Mouse (Mus musculus) monocyte, adult 5-6 weeks (primary cell): ENCODE measurements around the gene Pcif1. TPM values are rescaled to one million over a fixed set of nuclear protein-coding genes. Genes with fewer than 3 reads are reported as not detected.

ENCODE experiments used
- ATAC-seq: fragments of 153-309, 156-312 bp; replicated peaks from 2 replicates; pipeline ENCODE4 v1.8.0; 2017; ENCODE audit warnings: mild to moderate bottlenecking; ENCODE audit not compliant: low TSS enrichment, insufficient number of reproducible peaks, severe bottlenecking, poor library complexity, low FRiP score
- total RNA-seq: library from RNA; stranded (forward); fragments of 200-1000, 200-491, 200-594 nt; gene quantifications from 3 replicates; pipeline ENCODE4 v1.2.3, GENCODE M21; 2017

Gene Pcif1
- total RNA-seq, 1 experiment from 2014 or later: 60.0 TPM

DNA sequence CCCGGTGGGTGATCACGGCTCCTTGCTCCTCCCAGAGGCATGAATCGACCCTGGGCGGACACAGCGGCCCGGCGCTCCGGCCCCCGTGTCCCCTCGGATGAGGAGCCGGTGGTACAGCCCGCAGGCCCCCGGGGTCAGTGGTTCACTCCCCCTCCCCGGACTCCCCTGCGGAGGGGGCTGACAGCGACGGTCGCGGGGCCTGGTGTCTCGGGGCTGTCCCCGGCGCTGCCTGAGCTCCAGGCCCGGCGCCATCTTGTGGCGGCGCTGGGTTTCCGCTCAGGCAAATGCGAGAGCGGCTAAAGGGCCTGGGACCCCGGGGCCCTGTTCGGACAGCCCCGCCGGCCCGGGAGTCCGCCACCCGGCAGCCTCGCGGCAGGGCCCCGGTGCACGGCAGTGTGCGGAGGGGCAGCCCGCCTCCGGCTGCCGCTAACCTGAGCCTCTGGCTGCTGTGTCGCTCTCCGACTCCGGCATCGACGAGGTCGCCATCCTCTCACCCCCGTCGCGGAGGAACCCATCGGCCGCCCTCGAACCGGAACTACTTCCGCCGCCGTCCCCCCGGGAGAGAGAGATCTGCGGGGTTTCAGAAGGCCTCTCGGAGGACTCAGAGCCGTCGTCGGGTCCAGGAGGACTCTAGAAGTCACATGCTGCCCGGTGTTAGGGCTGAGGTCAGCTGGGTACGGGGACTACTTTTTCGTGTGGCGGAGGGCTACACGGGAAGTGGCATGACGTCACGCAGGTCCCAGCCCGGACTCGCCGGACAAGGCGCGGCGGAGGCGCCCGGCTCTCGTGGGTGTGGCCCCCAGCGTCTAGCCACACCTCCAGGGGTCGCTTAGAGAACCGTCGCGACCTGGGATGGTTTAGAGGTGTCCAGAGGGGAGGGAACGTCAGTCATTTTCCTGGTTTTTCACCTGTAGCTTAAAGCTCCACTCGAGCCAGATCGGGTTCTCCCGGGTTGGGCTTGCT lies 32.3 kb downstream of the Pcif1 start, which contains the start of gene Zfp335:
TSS of gene Zfp335 (minus strand) at position 672 of the 963 bp plus-strand sequence.
- peak; percentile 55 for ATAC-seq

DNA sequence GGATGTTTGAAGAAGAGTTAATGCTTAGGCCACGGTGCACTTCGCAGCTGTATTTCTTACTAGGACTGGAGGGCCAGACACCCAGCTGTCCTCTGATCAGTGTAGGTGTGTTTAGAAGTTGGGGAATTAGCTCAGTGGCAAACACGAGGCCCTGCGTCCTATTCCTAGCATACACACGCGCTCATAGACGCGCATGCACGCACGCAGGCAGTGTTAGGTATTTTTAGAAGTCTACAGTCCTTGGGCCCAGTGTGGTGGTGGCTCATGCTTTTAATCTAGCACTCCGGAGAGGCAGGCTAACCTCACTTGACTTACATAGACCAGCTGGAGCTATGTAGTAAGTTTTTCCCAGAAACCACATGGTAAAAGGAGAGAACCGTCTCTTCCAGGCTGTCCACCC lies 33.0 kb downstream of the Pcif1 start:
- ATAC-seq: 0 out of 2 replicates have a peak, but pooled peaks have one; percentile 2

GRCm38 (mm10) chr2:164912749-164913427 lies 33.8 kb downstream of the Pcif1 start:
- no peak for ATAC-seq

- peak; percentile 51 for ATAC-seq
Measured at GRCm38 (mm10) chr2:164913428-164913786, 34.3 kb downstream of the Pcif1 start.

GRCm38 (mm10) chr2:164916820-164917219 lies 37.7 kb downstream of the Pcif1 start:
- peak; percentile 65 for ATAC-seq

DNA sequence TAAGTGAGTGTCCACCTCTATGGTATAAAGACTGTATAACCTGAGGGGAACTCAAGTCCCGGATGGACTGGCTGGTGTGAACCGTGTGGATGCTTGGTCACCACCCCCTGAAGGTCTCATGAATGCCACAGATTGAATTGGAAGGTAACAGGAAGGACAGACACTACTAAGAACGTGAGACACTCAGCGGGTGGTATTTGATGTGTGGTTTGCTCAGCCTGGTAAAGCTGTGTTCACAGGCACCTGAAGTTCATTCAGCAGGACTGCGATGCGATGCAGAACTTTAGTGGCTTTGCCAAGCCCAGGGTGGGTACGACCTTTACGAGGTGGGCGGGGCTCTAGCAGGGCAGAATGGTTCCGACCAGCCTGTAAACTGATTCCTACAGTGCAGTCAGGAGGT lies 38.3 kb downstream of the Pcif1 start:
- ATAC-seq: 0 out of 2 replicates have a peak, but pooled peaks have one; percentile 2

DNA sequence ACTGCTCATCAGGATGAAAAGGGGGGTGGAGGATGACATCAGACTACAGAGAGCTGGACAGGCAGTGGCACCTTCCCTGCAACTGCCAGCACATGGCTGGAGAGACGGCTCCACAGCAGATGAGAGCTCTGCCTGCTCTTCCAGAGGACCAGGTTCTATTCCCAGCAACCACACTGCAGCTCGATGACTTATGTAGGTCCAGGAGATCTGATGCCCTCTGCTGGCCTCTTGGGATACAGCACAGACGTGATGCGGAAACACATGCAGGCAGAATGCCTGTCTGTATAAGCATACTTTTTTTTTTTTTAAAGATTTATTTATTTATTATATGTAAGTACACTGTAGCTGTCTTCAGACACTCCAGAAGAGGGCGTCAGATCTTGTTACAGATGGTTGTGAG lies 39.2 kb downstream of the Pcif1 start:
- ATAC-seq: no peak

- ATAC-seq: no peak
Measured at GRCm38 (mm10) chr2:164921984-164922383, 42.9 kb downstream of the Pcif1 start.

- no peak for ATAC-seq
Measured at GRCm38 (mm10) chr2:164923291-164923690, 44.2 kb downstream of the Pcif1 start.

DNA sequence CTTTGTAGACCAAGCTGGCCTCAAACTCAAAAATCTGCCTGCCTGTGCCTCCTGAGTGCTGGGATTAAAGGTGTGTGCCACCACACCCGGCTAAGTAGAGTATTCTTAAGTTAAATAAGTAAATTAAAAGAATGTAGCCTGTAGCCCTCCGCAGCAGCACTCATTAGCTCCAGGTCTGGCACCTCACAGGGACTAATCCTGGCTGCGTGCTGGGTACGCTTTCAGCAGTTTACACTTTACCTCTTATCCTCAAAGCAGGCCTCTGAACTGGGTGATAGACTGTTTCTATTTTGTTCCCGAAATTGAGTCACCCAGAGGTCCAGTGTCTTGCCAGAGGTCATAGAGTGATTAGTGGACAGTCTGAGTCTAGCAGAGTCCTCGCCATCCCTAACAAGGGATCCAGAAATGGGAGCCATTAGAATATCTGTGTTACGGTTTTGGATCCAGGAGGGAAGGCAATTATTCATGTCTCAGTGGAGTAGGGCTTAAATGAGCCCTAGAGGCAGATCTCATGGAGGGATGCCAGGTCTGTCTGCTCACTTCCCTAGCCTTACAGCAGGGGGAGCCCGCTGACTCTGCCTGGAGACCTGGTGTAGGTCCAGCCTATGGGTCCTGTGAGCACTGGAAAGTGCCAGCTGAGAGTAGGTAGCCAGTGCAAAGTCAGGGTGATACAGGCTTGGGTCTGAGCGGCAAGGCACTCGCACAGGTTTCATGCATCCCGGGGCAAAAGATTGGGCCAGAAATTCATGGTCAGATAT lies 45.2 kb downstream of the Pcif1 start:
- ATAC-seq: peak; percentile 97

DNA sequence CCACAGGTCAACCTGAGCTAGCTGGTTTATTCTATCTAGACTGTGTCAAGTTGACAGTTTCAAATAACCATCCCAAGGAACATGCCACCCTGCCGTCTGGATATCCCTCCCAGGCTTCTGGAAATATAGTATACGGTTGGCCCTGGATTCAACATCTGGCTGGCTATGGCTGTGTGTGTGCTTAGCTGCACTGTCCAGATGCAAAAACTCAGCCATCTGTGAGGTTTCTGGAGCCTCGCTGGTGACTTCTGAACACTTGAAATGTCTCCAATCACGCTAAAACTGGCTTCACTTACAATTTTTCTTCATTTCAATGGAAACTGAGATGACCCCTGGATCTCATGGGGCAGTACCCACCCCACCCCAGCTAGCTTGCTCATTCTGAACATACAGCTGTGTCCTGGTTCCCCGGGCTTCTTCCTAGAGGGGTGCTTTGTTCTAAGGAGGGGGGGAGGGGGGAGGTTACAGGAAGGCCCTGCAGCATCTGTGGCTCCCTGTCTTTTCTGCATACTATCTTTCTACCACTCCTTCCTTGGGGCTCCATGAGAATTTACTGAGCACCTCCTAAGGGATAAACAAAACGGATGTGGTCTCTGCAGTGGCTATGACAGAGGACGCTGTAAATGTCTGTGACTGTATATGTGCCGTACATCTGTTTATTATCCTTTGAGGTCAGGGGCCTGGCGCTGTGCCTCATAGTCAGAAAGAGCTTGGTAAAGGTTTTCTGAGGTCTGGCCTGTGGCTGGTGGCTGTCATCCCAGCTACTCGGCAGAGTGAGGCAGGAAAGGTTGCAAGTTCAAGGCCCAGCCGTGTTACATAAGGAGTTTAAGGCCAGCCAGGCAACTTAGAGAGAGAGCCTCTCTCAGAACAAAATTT lies 51.8 kb downstream of the Pcif1 start:
- no peak for ATAC-seq

- no peak for ATAC-seq
Measured at GRCm38 (mm10) chr2:164933534-164933933, 54.4 kb downstream of the Pcif1 start.

- no peak for ATAC-seq
Measured at GRCm38 (mm10) chr2:164935991-164936390, 56.9 kb downstream of the Pcif1 start.

DNA sequence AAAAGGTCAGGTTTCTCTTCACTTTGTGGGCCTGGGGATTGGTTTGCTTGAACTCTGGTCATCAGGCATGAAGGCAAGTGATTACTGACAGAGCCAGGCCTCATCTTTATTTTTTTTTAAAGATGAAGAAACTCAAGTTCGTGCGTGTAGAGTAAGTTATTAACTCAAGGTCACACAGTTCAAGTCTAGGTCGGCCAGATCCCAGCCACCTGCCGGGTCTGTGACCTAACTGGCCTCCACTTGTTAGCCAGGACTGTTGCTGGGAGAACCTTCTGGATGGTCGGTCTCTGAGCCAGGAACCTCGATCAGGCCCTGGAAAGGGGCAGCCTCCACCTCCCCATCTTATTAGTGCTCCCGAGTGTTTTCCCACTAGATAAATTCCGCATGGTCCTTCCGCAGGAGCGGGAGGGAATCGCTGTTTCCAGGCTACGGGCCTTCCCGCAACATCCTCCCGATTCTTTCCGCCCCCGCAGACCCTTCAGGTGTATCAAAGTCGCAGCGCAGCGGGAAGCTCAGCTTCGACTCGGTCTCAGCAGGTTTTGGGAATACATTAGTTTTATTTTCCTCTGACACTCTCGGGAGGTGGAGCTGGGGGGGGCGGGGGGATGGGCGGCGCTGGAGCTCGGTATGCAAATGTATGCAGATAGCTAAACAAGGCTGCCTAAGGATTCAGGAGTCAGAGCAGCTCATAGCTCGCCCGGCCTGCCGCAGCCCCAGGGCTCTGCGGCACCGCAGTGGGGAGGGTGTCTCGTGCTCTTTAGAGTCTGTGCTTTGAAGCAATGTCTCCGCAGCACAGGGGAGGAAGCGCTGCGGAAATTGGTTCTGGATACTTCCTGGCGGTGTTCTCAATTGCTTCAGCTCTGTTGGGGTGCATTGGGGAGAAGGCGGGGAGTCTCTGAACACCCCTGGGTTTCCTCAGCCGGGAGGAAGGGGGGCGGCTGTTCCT lies 59.3 kb downstream of the Pcif1 start:
- no peak for ATAC-seq

DNA sequence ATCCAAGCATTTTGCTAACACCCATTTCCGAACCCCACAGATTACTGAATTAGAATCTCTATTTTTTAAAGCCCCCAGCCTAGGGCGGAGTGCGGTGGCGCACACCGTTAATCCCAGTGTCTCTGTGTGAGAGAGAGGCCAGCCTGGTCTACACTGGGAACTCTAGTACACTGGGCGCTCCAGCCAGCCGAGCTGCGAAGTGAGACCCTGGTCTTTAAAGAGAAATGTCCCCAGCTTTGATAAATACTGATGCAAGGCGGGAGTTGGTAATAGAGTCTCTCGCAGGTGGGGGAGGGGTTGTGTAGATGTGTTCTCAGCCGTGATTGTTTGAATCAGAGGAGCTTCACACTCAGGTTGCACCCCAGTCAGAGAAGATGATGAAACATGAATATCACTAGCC lies 60.0 kb downstream of the Pcif1 start:
- ATAC-seq: no peak

DNA sequence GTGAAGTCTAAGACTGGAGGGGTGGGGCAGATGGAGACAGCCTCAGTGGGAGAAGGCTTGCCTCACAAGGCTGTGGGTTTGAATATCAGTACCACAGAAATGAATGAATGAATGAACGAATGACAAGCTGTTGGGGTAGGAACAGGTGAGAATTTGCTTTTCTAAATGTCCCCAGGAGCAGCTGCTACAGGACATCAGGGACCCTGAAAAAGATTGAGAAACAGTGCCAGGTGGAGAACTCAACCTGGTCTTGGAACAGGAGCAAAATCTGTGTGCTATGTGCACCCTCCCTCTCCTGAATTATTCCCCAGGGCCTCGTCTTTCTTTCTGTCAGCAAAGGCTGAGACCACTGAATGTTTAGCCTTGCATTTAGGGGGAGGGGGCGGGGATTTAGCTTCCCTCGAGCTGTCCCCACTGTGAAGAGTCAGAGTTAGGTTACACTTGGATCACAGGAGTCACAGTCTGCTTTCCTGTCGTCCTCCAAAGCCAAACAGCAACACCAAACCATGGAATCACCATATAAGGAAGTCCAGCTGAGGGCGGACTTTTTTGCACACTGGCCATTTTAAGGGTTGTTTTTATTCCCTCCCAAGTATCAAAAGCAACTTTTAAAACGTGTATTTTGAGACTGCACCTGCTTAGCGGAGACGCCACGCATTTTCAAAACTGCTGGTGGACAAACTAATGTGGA lies 61.2 kb downstream of the Pcif1 start, which contains the start of gene Mmp9:
TSS of gene Mmp9 (plus strand) at position 641 of the 691 bp plus-strand sequence.
- no peak for ATAC-seq
